In genomic region chr10:60284676-60285111, GRCm38 (mm10) we compare ENCODE assay signal across 8 mouse cellular contexts. TPM values are rescaled to one million over a fixed set of nuclear protein-coding genes. Genes with fewer than 3 reads are reported as not detected.
A peak's percentile ranks its signal among the peaks of the same experiment; 100 is the strongest.
DNase-seq lines count a peak whose midpoint lies in the region; ATAC-seq and TF ChIP-seq lines count a peak whose summit lies in the region.

No protein-coding gene starts in this region.

- H3K4me3 ChIP-seq in left cerebral cortex, adult 2 months = peak overlapping the region; percentile 18

- TF ChIP-seq CTCF in left cerebral cortex, adult 2 months (IDR thresholded peaks at IDR 0.05) = no peak

- no peak for DNase-seq in left cerebral cortex, adult 2 months (ENCODE audit: extremely low spot score in 1 of 2, low spot score in 2 of 2)
- no peak for DNase-seq in left cerebral cortex, adult 9 months (ENCODE audit: low spot score in 2 of 2)
- DNase-seq in thymus, postnatal 10 days (ENCODE audit: low spot score in 2 of 2) = peak; percentile 75 to 85
- no peak for DNase-seq in embryo, embryonic 11 days

- peak; percentile 7; the same call in 1 of the 2 replicates for ATAC-seq in granulocyte monocyte progenitor cell, adult 5-6 weeks (replicated peaks; ENCODE audit: poor library complexity, severe bottlenecking)
- ATAC-seq in megakaryocyte, adult 5-6 weeks (ENCODE audit: poor library complexity, severe bottlenecking) = peak; percentile 19
- ATAC-seq in erythroblast, adult 5-6 weeks (replicated peaks; ENCODE audit: low FRiP score, poor library complexity, severe bottlenecking) = no peak
- no peak for ATAC-seq in activated CD4-positive, CD25-positive, alpha-beta regulatory T cell, adult 4 months

- intact Hi-C loops in left cerebral cortex, adult 2 months (cut with DNase I) = no loop called here

- peak overlapping the region; percentile 89 for H3K27ac ChIP-seq in left cerebral cortex, adult 2 months

RNA-seq across cellular contexts. Expression of gene Psap, which starts 7.3 kb away (rescaled TPM):
- total RNA-seq in left cerebral cortex, adult 2 months (2021) = 1,000 to 10,000 TPM; 1,511 to 1,570 TPM
- total RNA-seq in granulocyte monocyte progenitor cell, adult 5-6 weeks (2014; fragmentation: Nextera tagmentation) = 263 and 293 TPM in 2 replicates
- total RNA-seq in granulocyte monocyte progenitor cell, adult 5-6 weeks (2017) = 243 and 253 TPM in 2 replicates
- total RNA-seq in megakaryocyte, adult 5-6 weeks (2015) = 2,144 and 2,167 TPM in 2 replicates
- 2,372 and 2,545 TPM in 2 replicates for total RNA-seq in megakaryocyte, adult 5-6 weeks (2017)
- 208 and 256 TPM in 2 replicates for total RNA-seq in erythroblast, adult 5-6 weeks (2015; ENCODE audit: low replicate concordance)
- total RNA-seq in erythroblast, adult 5-6 weeks (2017; ENCODE audit: low replicate concordance) = 196 and 238 TPM in 2 replicates
- polyA plus RNA-seq in activated CD4-positive, CD25-positive, alpha-beta regulatory T cell, adult 4 months (2017; shearing (Covaris generic)) = 100 to 1,000 TPM in 1 of 2 experiments, 10 to 100 TPM in 1; 95.5 to 199 TPM

Comparison
In these comparisons a context has a peak if more than half of its experiments do, and no peak if none do; other contexts are left out.
1. DNase-seq: peak in thymus, postnatal 10 days (2 of 2); none in left cerebral cortex, adult 2 months (0 of 2), left cerebral cortex, adult 9 months (0 of 2) and embryo, embryonic 11 days (single experiment).
2. ATAC-seq: peak in granulocyte monocyte progenitor cell, adult 5-6 weeks (single experiment) and megakaryocyte, adult 5-6 weeks (single experiment); none in erythroblast, adult 5-6 weeks (single experiment) and activated CD4-positive, CD25-positive, alpha-beta regulatory T cell, adult 4 months (single experiment).
3. RNA of gene Psap, which starts 7.3 kb away (total RNA-seq): 2,144 to 2,545 TPM in megakaryocyte, adult 5-6 weeks and 1,511 to 1,570 TPM in left cerebral cortex, adult 2 months; 243 to 293 TPM in granulocyte monocyte progenitor cell, adult 5-6 weeks and 196 to 256 TPM in erythroblast, adult 5-6 weeks; every median in the first group is over 4 times any median in the second.